25 mouse cellular contexts compared by ENCODE assay signal in genomic region chr10:91027468-91027867, GRCm38 (mm10). TPM values are rescaled to one million over a fixed set of nuclear protein-coding genes. Genes with fewer than 3 reads are reported as not detected.
DNase-seq lines count a peak whose midpoint lies in the region; TF ChIP-seq lines count a peak whose summit lies in the region.
"Had no signal": no experiment of that assay in that cellular context is flagged by ENCODE, and none has a peak within 500 bp of the region (broad histone marks: within the 10 kb centered on the region; RNA-seq: fewer than 3 reads in every experiment).

No protein-coding gene starts in this region.

- TF ChIP-seq CTCF in left cerebral cortex, adult 2 months (IDR thresholded peaks at IDR 0.05), result no peak

- intact Hi-C loops in left cerebral cortex, adult 2 months (cut with DNase I), result no loop called here
- intact Hi-C loops in left cerebral cortex, postnatal 10 days (cut with DNase I), result no loop called here
- intact Hi-C loops in gastrocnemius, postnatal 36 days (cut with DNase I), result no loop called here

- H3K27ac ChIP-seq in left cerebral cortex, adult 2 months, result peak overlapping the region; percentile 24; the same call in 1 of the 2 replicates
- H3K27ac ChIP-seq: embryonic facial prominence, embryonic 10.5 days; embryonic facial prominence, embryonic 13.5 days; forebrain, embryonic 13.5 days; heart, adult 2 months; heart, embryonic 10.5 days; heart, embryonic 13.5 days; hindbrain, embryonic 12.5 days; hindbrain, embryonic 15.5 days had no signal

- H3K36me3 ChIP-seq in splenic B cell, adult 2 months (ENCODE audit: control insufficient read depth, insufficient read depth, low read length, poor library complexity, severe bottlenecking), result 0 out of 2 replicates have a peak, but pooled peaks cover 2% of the 10 kb centered on the region

- DNase-seq in left cerebral cortex, adult 2 months (ENCODE audit: extremely low spot score in 1 of 2, low spot score in 2 of 2), result no peak
- DNase-seq in left cerebral cortex, postnatal 10 days (ENCODE audit: extremely low spot score in 1 of 2, low spot score in 2 of 2), result no peak
- peak; percentile 74 for DNase-seq in A20 (ENCODE audit: low read depth, low spot score)
- peak; percentile 7 to 13 for DNase-seq in B cell, adult 2 months
- DNase-seq in splenic B cell, adult 2 months (ENCODE audit: low read depth, low spot score), result peak; percentile 48
- DNase-seq in gastrocnemius, postnatal 36 days, result no peak
- DNase-seq: adrenal gland, adult 2 months; adrenal gland, postnatal 14 days; cerebellum, adult 11-12 months; cerebellum, adult 8-10 months; cerebellum, postnatal 10 days; cerebellum, postnatal 36 days; embryo, embryonic 11 days; gastrocnemius, postnatal 25 days; heart, postnatal 14 days; heart, postnatal 4 days had no signal

- no peak overlapping the region for H3K4me3 ChIP-seq in left cerebral cortex, adult 2 months
- H3K4me3 ChIP-seq: embryonic facial prominence, embryonic 10.5 days; embryonic facial prominence, embryonic 13.5 days; erythroblast, embryonic 14.5 days; forebrain, embryonic 13.5 days; heart, adult 2 months; heart, embryonic 10.5 days; heart, embryonic 13.5 days; hindbrain, embryonic 12.5 days; hindbrain, embryonic 15.5 days had no signal

- no peaks in the 10 kb centered on the region for H3K27me3 ChIP-seq in splenic B cell, adult 2 months (ENCODE audit: control insufficient read depth, insufficient read depth, low read length, poor library complexity, severe bottlenecking)
- H3K27me3 ChIP-seq: embryonic facial prominence, embryonic 13.5 days; forebrain, embryonic 13.5 days; heart, embryonic 13.5 days; hindbrain, embryonic 12.5 days; hindbrain, embryonic 15.5 days had no signal

RNA-seq across cellular contexts. Expression of gene Apaf1, which starts 55.1 kb away (rescaled TPM):
- total RNA-seq in left cerebral cortex, adult 2 months (2021), result 10 to 100 TPM; 11.0 to 13.7 TPM
- total RNA-seq in left cerebral cortex, postnatal 10 days (2021), result 10 to 100 TPM; 18.2 to 19.3 TPM
- 1 to 10 TPM; 1.7 to 2.6 TPM for total RNA-seq in gastrocnemius, postnatal 36 days (2021)

RNA-seq across cellular contexts. Expression of gene Ikbip, which starts 55.3 kb away (rescaled TPM):
- 10 to 100 TPM; 11.3 to 13.8 TPM for total RNA-seq in left cerebral cortex, adult 2 months (2021)
- 10 to 100 TPM; 10.7 TPM for total RNA-seq in left cerebral cortex, postnatal 10 days (2021)
- total RNA-seq in gastrocnemius, postnatal 36 days (2021), result 10 to 100 TPM in 1 of 2 experiments, 1 to 10 TPM in 1; 8.4 to 12.1 TPM

Comparison
In these comparisons a context has a peak if more than half of its experiments do, and no peak if none do; other contexts are left out.
1. DNase-seq: peak in A20 (single experiment), B cell, adult 2 months (2 of 2) and splenic B cell, adult 2 months (single experiment); none in left cerebral cortex, adult 2 months (0 of 2), left cerebral cortex, postnatal 10 days (0 of 2) and gastrocnemius, postnatal 36 days (0 of 2).